Mouse (Mus musculus): ENCODE measurements around the gene Il1a. TPM values are rescaled to one million over a fixed set of nuclear protein-coding genes. Genes with fewer than 3 reads are reported as not detected.

The Il1a gene
- polyA plus RNA-seq, 1 experiment from 2014 or later = 1.3 TPM

DNA sequence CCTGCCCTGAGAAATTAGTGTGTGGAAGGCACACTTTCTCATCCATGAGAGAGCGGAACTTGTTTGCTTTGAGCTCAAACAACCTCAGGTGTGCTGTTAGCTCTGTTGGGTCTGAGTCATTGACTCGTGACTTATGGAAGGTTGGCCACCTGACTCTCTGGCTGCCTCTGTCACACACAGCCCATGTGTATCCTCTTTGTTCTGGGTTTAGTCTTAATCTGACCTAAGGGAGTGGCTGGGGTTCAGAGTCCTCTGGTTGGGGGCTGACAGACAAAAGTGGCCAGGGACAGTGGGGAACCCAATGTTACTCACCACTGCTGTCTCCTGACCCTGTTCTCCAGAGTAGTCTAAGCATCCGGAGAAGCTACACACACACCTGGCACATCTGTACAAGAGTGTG lies 51.7 kb downstream of the Il1a start:
- peak; percentile 72 for ATAC-seq
- Histone ChIP-seq H3K36me3 (ENCODE audit: control insufficient read depth, insufficient read depth, low read length) (no peaks in the 10 kb centered on the region), H3K9ac (ENCODE audit: low read depth, low read length) (no peak overlapping the region), H3K27ac (ENCODE audit: low read length) (peak overlapping the region; percentile 48; the same call in 1 of the 2 replicates), H3K27me3 (replicated peaks; ENCODE audit: control insufficient read depth, insufficient read depth, low read length) (no peaks in the 10 kb centered on the region), H3K4me2 (ENCODE audit: low read depth, low read length) (no peak overlapping the region), H3K4me3 (ENCODE audit: low read length) (no peak overlapping the region), H3K4me1 (ENCODE audit: control insufficient read depth, insufficient read depth, low read length) (peaks cover 11% of the 10 kb centered on the region), H3K9me3 (ENCODE audit: control insufficient read depth, low read length) (no peaks in the 10 kb centered on the region)
- WGBS = 62% methylated on average over 3 of the region's 3 CpGs

DNA sequence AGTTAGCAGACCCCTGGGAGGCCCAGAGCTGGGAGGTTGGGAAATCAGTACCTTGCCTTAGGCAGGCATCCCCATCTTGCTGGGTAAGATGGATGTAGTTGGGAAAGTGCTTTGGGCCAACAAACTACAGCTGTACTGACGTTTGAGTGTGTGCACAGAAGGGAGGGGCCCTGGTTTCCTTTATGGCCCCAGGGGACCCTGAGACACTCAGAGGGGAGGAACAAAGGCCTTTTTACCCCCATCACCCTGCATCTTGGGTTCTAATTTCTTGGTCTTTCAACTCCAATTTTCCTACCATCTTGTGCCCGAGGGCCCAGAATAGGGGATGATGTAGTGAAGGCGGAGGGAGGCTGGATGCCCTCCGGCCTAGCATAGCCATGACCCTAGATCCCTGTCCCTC lies 53.8 kb downstream of the Il1a start:
- Histone ChIP-seq H3K27me3 (replicated peaks; ENCODE audit: control insufficient read depth, insufficient read depth, low read length) (no peaks in the 10 kb centered on the region), H3K36me3 (ENCODE audit: control insufficient read depth, insufficient read depth, low read length) (no peaks in the 10 kb centered on the region), H3K9me3 (ENCODE audit: control insufficient read depth, low read length) (no peaks in the 10 kb centered on the region), H3K4me2 (ENCODE audit: low read depth, low read length) (no peak overlapping the region), H3K9ac (ENCODE audit: low read depth, low read length) (no peak overlapping the region), H3K4me3 (ENCODE audit: low read length) (no peak overlapping the region), H3K4me1 (ENCODE audit: control insufficient read depth, insufficient read depth, low read length) (peaks cover 16% of the 10 kb centered on the region), H3K27ac (ENCODE audit: low read length) (no peak overlapping the region)
- WGBS = 74% methylated on average over 4 of the region's 4 CpGs
- no peak for ATAC-seq

DNA sequence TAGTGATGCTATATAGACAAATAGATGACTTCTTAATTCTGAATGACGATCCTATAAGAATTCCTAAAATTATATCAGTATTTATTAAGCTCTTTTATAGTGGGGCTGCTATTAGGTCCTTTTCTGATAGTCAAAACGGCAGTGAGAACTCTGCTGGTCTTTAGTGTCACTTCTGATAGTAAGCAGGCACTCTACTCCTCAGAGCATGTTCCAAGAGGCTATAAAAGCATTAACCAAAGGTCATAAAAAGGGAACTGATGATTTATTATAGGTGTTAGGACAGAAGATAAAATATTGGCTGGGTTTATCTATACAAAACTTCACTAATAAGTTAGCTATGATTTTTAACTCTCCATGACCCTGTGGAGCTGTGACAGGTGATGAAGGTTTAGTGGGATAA lies 55.7 kb downstream of the Il1a start:
- Histone ChIP-seq H3K36me3 (ENCODE audit: control insufficient read depth, insufficient read depth, low read length) (no peaks in the 10 kb centered on the region), H3K4me1 (ENCODE audit: control insufficient read depth, insufficient read depth, low read length) (peaks cover 16% of the 10 kb centered on the region), H3K9me3 (ENCODE audit: control insufficient read depth, low read length) (no peaks in the 10 kb centered on the region), H3K27me3 (replicated peaks; ENCODE audit: control insufficient read depth, insufficient read depth, low read length) (no peaks in the 10 kb centered on the region), H3K9ac (ENCODE audit: low read depth, low read length) (no peak overlapping the region), H3K27ac (ENCODE audit: low read length) (no peak overlapping the region), H3K4me3 (ENCODE audit: low read length) (no peak overlapping the region), H3K4me2 (ENCODE audit: low read depth, low read length) (no peak overlapping the region)
- WGBS = 12% methylated on average over 2 of the region's 2 CpGs
- ATAC-seq = peak; percentile 67

DNA sequence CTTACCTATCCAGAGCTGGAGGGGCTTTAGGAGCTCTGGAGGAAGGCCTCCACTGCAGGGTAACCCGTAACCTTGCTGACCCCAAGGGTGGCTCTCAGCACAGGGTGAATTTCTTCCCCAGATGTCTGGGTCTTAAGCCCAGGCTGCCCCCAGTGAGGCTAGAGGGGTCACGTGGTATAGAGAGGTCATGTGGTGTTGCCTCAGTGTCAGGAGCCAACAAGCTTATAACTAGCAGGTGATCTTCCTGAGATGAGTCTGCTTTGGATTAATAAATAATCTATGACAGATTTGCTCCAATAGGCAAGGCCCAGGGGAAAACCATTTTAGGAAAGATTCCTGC lies 56.2 kb downstream of the Il1a start:
- Histone ChIP-seq H3K4me3 (ENCODE audit: low read length) (no peak overlapping the region), H3K4me1 (ENCODE audit: control insufficient read depth, insufficient read depth, low read length) (peaks cover 15% of the 10 kb centered on the region), H3K27ac (ENCODE audit: low read length) (peak overlapping the region; percentile 7; the same call in 1 of the 2 replicates), H3K9ac (ENCODE audit: low read depth, low read length) (no peak overlapping the region), H3K27me3 (replicated peaks; ENCODE audit: control insufficient read depth, insufficient read depth, low read length) (no peaks in the 10 kb centered on the region), H3K36me3 (ENCODE audit: control insufficient read depth, insufficient read depth, low read length) (no peaks in the 10 kb centered on the region), H3K9me3 (ENCODE audit: control insufficient read depth, low read length) (no peaks in the 10 kb centered on the region), H3K4me2 (ENCODE audit: low read depth, low read length) (no peak overlapping the region)
- WGBS = 50% methylated on average over 2 of the region's 2 CpGs
- ATAC-seq = 0 out of 2 replicates have a peak, but pooled peaks have one; percentile 16

GRCm38 (mm10) chr2:129252836-129253630 lies 56.7 kb downstream of the Il1a start:
- H3K4me2 ChIP-seq (ENCODE audit: low read depth, low read length) = no peak overlapping the region
- H3K27me3 ChIP-seq (replicated peaks; ENCODE audit: control insufficient read depth, insufficient read depth, low read length) = no peaks in the 10 kb centered on the region
- no peak overlapping the region for H3K4me3 ChIP-seq (ENCODE audit: low read length)
- peaks cover 12% of the 10 kb centered on the region for H3K4me1 ChIP-seq (ENCODE audit: control insufficient read depth, insufficient read depth, low read length)
- WGBS = 79% methylated on average over 19 of the region's 19 CpGs
- peak overlapping the region; percentile 7; the same call in 1 of the 2 replicates for H3K27ac ChIP-seq (ENCODE audit: low read length)
- no peak overlapping the region for H3K9ac ChIP-seq (ENCODE audit: low read depth, low read length)
- no peaks in the 10 kb centered on the region for H3K9me3 ChIP-seq (ENCODE audit: control insufficient read depth, low read length)
- no peak for ATAC-seq
- H3K36me3 ChIP-seq (ENCODE audit: control insufficient read depth, insufficient read depth, low read length) = no peaks in the 10 kb centered on the region

Other genes with a start within 250 kb of the Il1a start
- 8.2 and 9.1 TPM in 2 replicates for gene Ttl, start 244.0 kb downstream of the Il1a start, polyA plus RNA-seq (2015; fragmentation: Nextera tagmentation; extraction: Ambion mirVana)
- 19.6 and 21.8 TPM in 2 replicates for gene Polr1b, start 209.0 kb downstream of the Il1a start, polyA plus RNA-seq (2015; fragmentation: Nextera tagmentation; extraction: Ambion mirVana)
- 23.8 and 26.9 TPM in 2 replicates for gene Chchd5, start 180.3 kb downstream of the Il1a start, polyA plus RNA-seq (2015; fragmentation: Nextera tagmentation; extraction: Ambion mirVana)
- 28.8 and 30.4 TPM in 2 replicates for gene Slc20a1, start 111.2 kb downstream of the Il1a start, polyA plus RNA-seq (2015; fragmentation: Nextera tagmentation; extraction: Ambion mirVana)
- 30.9 and 32.7 TPM in 2 replicates for gene Ckap2l, start 12.8 kb downstream of the Il1a start, polyA plus RNA-seq (2015; fragmentation: Nextera tagmentation; extraction: Ambion mirVana)
- gene Il1b, start 61.2 kb upstream of the Il1a start, polyA plus RNA-seq (2015; fragmentation: Nextera tagmentation; extraction: Ambion mirVana) = 0.26 and 0.33 TPM in 2 replicates
- not detected in 2 replicates for gene F830045P16Rik, start 226.6 kb upstream of the Il1a start, polyA plus RNA-seq (2015; fragmentation: Nextera tagmentation; extraction: Ambion mirVana)

All from intestine, embryonic 16.5 days (tissue).